Mouse (Mus musculus) embryonic facial prominence, embryonic 13.5 days (tissue): Measurements from ENCODE around the gene Apln. TPM values are rescaled to one million over a fixed set of nuclear protein-coding genes. Genes with fewer than 3 reads are reported as not detected.

Experiments used
- ATAC-seq: fragments of 200-750 bp; cut with Nextera tagmentation; 2 replicates; pipeline ENCODE4 v1.8.0; 2017; ENCODE audit warnings: low read depth; ENCODE audit not compliant: insufficient number of reproducible peaks, insufficient read depth, low FRiP score, low TSS enrichment
- H3K27ac ChIP-seq: fragments of 300-500 bp; sonication (generic); 2 replicates; pipeline ENCODE4 v1.5.1; 2015; ENCODE audit warnings: moderate library complexity, mild to moderate bottlenecking, inconsistent platforms
- H3K27me3 ChIP-seq: fragments of 300-500 bp; sonication (generic); 2 replicates; pipeline ENCODE4 v1.6.1; 2015; ENCODE audit warnings: mild to moderate bottlenecking, inconsistent platforms
- H3K36me3 ChIP-seq: fragments of 300-500 bp; sonication (generic); 2 replicates; pipeline ENCODE4 v1.6.1; 2015; ENCODE audit warnings: mild to moderate bottlenecking, inconsistent platforms
- H3K4me1 ChIP-seq: fragments of 300-500 bp; sonication (generic); 2 replicates; pipeline ENCODE4 v1.6.1; 2015; ENCODE audit warnings: inconsistent platforms
- H3K4me2 ChIP-seq: fragments of 300-500 bp; sonication (generic); 2 replicates; pipeline ENCODE4 v1.6.1; 2015; ENCODE audit warnings: moderate library complexity, mild to moderate bottlenecking, inconsistent platforms
- H3K4me3 ChIP-seq: fragments of 300-500 bp; sonication (generic); 2 replicates; pipeline ENCODE4 v1.5.1; 2015; ENCODE audit warnings: mild to moderate bottlenecking, inconsistent platforms
- H3K9ac ChIP-seq: fragments of 300-500 bp; sonication (generic); 2 replicates; pipeline ENCODE4 v1.6.1; 2015; ENCODE audit warnings: mild to moderate bottlenecking, inconsistent platforms
- H3K9me3 ChIP-seq: fragments of 300-500 bp; sonication (generic); 2 replicates; pipeline ENCODE4 v1.6.1; 2016; ENCODE audit warnings: inconsistent platforms
- WGBS: fragments of 180-500 bp; shearing (Covaris S2); methylation state at CpG from one replicate; pipeline ENCODE4 v1.1.7; 2015; ENCODE audit warnings: mixed read lengths; 5-methylcytosine and 5-hydroxymethylcytosine counted together
- polyA plus RNA-seq: library from polyadenylated mRNA; unstranded; fragments of >200 nt; fragmentation: Nextera tagmentation; extraction: Ambion mirVana; gene quantifications from 2 replicates; pipeline ENCODE4 v1.2.1, GENCODE M21; 2015

The Apln gene
- 8.8 and 9.7 TPM in 2 replicates for polyA plus RNA-seq

DNA sequence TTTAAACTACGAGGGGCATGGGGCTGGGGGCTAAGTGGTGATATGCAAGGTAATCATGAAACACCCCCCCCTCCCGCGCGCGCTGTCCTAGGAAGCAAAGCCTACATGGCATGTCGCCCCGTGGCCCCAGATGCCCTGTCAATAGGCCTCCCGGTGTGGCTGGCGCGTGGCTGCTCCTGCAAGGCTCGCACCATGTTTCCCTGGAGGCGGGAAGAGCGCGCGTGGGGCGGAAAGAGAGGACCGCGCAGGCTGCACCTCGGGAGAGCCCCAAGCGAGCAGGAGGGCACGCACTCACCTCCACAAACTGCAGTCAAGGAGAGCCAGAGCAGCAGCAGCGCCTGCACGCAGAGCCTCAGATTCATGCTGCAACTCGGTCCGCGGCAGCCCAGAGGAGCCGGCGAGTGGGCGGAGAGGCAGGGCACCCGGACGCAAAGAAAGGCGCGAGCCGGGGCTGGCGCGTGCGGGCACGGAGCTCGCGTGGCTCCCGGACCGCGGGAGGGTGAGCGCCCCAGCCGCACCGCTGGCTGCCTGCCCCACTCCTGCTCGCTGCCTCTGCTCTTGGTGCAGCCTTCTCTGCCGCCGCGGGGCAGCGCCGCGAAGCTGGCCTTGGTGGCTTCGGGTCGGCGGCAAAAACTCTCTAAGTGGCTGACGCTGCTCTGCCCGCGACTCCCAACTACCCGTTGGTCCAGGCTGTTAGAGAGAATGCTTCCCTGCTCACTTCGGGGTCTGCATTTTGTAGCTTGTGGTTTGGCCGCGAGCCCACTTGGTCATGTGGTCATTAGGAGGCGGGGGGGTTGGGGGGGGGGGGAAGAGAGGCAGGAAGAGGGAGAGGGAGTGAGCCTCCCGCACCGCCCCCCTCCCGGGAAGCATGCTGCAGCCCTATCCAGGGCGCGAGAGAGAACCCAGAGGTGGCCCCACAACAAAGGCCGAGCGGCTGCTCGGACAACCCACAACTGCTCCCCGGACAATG, at the start of gene Apln:
Gene Apln, minus strand, starts transcription at position 710 of the 970 bp plus-strand sequence.
- no peaks in the 10 kb centered on the region for H3K36me3 ChIP-seq
- peak within 1 kb of the TSS; percentile 72 for H3K9ac ChIP-seq
- H3K4me2 ChIP-seq = peak within 1 kb of the TSS; percentile 74
- peak; percentile 76 for ATAC-seq
- H3K27me3 ChIP-seq = peaks cover 23% of the 10 kb centered on the region
- WGBS = 29% methylated on average over 65 of the region's 73 CpGs
- peak within 1 kb of the TSS; percentile 51 for H3K4me3 ChIP-seq
- no peaks in the 10 kb centered on the region for H3K9me3 ChIP-seq
- no peaks in the 10 kb centered on the region for H3K4me1 ChIP-seq
- peak within 1 kb of the TSS; percentile 57; the same call in 1 of the 2 replicates for H3K27ac ChIP-seq

DNA sequence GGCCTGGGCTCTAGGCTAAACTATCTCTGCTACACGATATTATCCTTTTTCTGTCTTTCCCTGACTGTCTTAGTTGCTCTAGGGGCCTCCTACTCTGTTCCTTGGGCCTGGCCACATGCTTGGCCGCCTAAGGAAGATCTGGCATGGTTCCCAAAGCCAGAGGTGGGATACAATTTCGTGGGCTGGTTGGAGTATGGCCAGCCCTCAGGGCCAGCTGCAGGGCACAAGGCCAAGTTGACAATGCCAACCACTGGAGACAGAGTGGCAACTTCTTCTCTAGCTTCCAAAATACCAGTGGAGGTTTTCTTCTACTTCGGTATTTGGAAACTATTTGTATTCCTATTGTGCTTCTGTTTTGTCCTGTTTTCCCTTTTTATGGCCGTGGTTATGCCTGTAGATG, 47.7 kb upstream of the Apln start:
- 63% methylated on average over 5 of the region's 5 CpGs for WGBS
- H3K4me2 ChIP-seq = no peak overlapping the region
- no peak for ATAC-seq
- no peak overlapping the region for H3K4me3 ChIP-seq
- no peaks in the 10 kb centered on the region for H3K9me3 ChIP-seq
- H3K36me3 ChIP-seq = no peaks in the 10 kb centered on the region
- no peaks in the 10 kb centered on the region for H3K4me1 ChIP-seq
- no peaks in the 10 kb centered on the region for H3K27me3 ChIP-seq
- H3K9ac ChIP-seq = no peak overlapping the region
- H3K27ac ChIP-seq = no peak overlapping the region

DNA sequence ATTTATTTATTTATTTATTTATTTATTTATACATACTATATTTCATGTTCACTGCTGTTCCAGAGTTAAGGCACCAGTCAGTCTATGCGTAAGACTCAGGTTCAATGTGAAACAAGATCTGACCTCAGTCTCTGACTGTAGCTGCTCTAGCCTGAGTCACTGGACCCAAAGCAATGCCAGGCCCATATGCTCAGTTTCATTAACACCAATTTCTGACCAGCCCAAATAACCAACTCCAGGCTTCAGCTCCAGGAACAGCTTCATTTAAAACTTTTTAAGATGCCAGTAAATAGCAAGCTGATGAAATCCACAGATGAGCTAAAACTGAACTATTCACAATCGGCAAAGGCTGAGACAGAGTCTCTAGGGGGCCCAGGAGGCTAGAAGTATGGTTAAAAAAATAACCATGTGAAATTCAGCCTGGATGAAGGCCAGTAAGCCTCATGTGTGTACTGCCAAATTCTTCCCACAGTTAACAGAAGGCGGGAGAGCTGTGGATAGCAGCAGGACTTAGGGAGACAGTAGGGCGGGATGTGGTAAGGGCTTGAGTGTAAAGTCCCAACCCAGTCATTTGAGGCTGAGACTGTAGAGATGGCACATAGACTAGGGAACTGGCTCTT, 42.3 kb upstream of the Apln start:
- H3K9me3 ChIP-seq = no peaks in the 10 kb centered on the region
- H3K4me2 ChIP-seq = no peak overlapping the region
- H3K27ac ChIP-seq = no peak overlapping the region
- ATAC-seq = no peak
- H3K4me3 ChIP-seq = no peak overlapping the region
- peaks cover 6% of the 10 kb centered on the region; the same call in 1 of the 2 replicates for H3K27me3 ChIP-seq
- H3K36me3 ChIP-seq = no peaks in the 10 kb centered on the region
- H3K9ac ChIP-seq = no peak overlapping the region
- 0 out of 2 replicates have a peak, but pooled peaks cover 3% of the 10 kb centered on the region for H3K4me1 ChIP-seq
- WGBS = 69% methylated on average over 4 of the region's 4 CpGs

DNA sequence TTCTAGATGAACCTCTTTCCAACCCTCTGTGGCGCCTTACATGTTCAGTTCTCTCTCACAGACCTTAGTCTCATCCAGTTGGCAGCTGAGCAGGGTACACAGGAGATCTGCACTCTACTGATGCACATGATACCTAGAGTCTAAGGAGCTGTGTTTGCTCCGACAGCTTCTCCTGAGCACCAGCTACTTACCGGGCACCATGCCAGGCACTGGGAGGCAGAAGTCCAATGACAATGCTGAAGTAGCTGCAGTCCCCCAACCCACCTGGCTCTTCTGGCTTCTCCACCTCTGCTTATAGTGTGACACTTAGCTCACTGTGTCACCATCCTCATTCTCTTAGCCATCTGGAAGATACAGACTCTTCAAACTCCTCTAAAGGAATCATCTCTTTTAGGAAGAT, 40.0 kb upstream of the Apln start:
- H3K4me3 ChIP-seq = no peak overlapping the region
- H3K4me1 ChIP-seq = 0 out of 2 replicates have a peak, but pooled peaks cover 3% of the 10 kb centered on the region
- no peaks in the 10 kb centered on the region for H3K9me3 ChIP-seq
- no peaks in the 10 kb centered on the region for H3K36me3 ChIP-seq
- no peak overlapping the region for H3K4me2 ChIP-seq
- H3K27ac ChIP-seq = no peak overlapping the region
- no peak overlapping the region for H3K9ac ChIP-seq
- peaks cover 6% of the 10 kb centered on the region; the same call in 1 of the 2 replicates for H3K27me3 ChIP-seq
- ATAC-seq = no peak
- 94% methylated on average over 3 of the region's 3 CpGs for WGBS

DNA sequence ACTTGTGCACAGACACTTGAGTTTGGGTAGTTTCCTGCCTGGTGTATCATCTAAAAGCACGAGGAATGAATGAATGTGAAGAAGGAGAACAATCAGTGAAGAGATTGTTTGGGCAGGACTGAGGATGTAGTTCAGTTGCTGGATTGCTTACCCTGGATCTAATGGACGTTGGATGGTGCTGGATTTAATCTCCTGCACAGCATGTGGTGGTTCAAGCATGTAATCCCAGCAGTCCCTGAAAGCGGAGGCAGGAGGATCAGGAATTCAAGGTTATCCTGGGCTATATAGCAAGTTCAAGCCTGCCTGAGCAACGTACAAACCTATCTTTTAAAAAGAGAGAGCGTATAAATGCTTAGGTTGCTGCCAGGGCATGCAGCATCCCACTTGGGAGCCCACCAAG, 37.7 kb upstream of the Apln start:
- Histone ChIP-seq H3K9me3 (no peaks in the 10 kb centered on the region), H3K4me2 (no peak overlapping the region), H3K4me1 (0 out of 2 replicates have a peak, but pooled peaks cover 3% of the 10 kb centered on the region), H3K27ac (no peak overlapping the region), H3K27me3 (peaks cover 6% of the 10 kb centered on the region; the same call in 1 of the 2 replicates), H3K4me3 (no peak overlapping the region), H3K9ac (no peak overlapping the region), H3K36me3 (no peaks in the 10 kb centered on the region)
- 36% methylated on average over 5 of the region's 5 CpGs for WGBS
- no peak for ATAC-seq

DNA sequence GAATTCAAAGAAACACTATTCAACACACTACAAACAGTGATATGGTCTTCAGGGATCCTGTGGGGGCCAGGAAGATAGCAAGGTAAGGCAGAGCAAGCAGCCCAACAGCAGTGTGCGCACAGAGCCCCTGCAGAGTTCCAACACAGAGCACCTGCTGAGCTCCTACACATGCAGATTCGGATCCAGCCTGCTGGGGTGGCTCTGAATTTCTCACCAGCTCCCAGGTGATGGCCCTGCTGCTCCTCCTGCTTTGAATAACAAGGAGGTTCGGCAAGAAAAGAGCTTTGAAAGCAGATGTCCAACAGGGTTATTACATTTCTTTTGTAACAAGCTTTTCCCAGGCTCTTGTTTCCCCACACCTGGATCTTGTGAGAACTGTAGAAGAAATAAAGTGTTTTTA, 37.3 kb upstream of the Apln start:
- H3K9ac ChIP-seq = no peak overlapping the region

DNA sequence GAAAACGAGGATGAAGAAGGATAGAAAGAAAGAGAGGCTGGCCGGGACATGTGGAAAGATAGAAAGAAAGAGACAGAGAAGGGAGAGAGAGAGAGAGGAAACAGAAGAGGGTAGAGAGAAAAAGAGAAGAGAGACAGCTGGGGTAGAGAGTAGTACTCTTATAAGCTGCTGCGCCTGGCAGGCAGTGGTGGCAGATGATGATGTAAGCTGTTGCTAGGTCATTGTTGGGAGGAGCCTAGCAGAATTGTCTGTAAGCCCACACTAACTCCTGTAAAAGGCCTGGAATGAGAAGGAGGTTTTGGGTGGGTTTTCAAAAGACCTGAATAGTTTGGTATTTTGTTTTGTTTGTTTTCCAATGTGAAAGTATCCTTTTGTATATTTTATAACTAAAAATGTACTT, 32.2 kb upstream of the Apln start:
- Histone ChIP-seq H3K9me3 (no peaks in the 10 kb centered on the region), H3K9ac (no peak overlapping the region), H3K4me2 (no peak overlapping the region), H3K4me3 (no peak overlapping the region), H3K36me3 (no peaks in the 10 kb centered on the region), H3K27me3 (no peaks in the 10 kb centered on the region), H3K4me1 (no peaks in the 10 kb centered on the region), H3K27ac (no peak overlapping the region)
- 78% methylated on average over 3 of the region's 3 CpGs for whole genome bisulfite sequencing
- no peak for ATAC-seq

More for the DNA sequence above, 37.3 kb upstream of the Apln start:
- H3K27me3 ChIP-seq = peaks cover 6% of the 10 kb centered on the region; the same call in 1 of the 2 replicates
- no peaks in the 10 kb centered on the region for H3K4me1 ChIP-seq
- no peak overlapping the region for H3K4me2 ChIP-seq
- H3K27ac ChIP-seq = no peak overlapping the region
- no peaks in the 10 kb centered on the region for H3K36me3 ChIP-seq
- 30% methylated on average over 3 of the region's 3 CpGs for WGBS
- no peaks in the 10 kb centered on the region for H3K9me3 ChIP-seq
- ATAC-seq = no peak
- no peak overlapping the region for H3K4me3 ChIP-seq

DNA sequence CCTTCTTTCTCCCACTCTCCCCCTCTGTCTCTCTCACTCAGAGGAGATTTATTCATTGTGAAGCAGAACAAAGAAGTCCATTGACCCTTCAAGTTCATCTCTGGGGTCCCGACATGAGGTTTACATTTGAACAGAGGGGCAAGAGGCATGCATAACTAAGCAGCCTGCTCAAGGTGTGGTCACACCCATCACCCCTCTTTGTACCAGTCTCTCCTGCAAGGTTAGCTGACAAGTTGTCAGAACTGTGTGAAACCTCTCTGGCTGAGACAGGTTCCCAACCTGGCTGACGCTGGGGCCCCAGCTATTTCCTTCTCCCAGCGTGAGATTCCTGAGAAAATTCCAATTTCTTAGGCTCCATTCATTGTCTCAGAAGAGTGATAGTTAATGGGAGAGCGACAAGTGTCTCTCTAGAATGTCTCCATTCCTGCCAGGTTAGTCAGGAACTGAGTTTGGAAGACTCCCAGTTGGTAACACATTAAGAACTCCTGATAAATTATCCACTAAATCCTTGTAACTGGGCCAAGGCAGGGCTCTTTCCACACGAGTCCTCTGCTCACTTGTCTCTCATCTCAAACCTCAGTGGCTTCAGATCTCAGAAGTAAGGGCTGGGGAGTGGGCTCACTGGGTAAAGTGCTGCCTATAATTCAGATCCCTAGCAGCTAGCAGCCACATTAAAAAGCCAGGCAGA, 29.7 kb upstream of the Apln start:
- Histone ChIP-seq H3K4me2 (no peak overlapping the region), H3K4me1 (no peaks in the 10 kb centered on the region), H3K36me3 (no peaks in the 10 kb centered on the region), H3K4me3 (no peak overlapping the region), H3K27ac (no peak overlapping the region), H3K27me3 (no peaks in the 10 kb centered on the region), H3K9ac (no peak overlapping the region), H3K9me3 (no peaks in the 10 kb centered on the region)
- ATAC-seq = no peak
- 36% methylated on average over 5 of the region's 5 CpGs for WGBS

DNA sequence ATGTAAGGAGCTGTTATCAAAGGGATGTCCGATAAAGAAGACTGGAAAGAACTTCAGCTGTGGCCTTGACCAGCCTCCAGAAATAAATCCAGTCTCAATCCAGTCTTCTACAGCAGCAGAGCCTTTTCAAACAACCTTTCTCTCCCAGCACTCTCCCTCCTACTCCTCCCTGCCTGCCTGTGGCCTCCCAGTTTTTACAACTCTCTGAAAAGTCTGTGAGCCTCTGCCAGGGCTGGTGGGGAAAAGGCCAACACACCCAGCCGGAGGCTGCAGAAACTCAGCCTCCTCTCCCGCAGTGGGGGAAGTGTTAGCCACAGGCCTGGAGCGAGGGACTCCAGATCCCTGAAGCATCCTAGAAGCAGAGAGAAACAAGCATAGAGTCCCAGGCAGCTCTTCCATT, 27.8 kb upstream of the Apln start:
- H3K9ac ChIP-seq = no peak overlapping the region
- H3K4me3 ChIP-seq = no peak overlapping the region
- 72% methylated on average over 4 of the region's 4 CpGs for WGBS
- no peaks in the 10 kb centered on the region for H3K9me3 ChIP-seq
- no peak overlapping the region for H3K27ac ChIP-seq
- H3K4me2 ChIP-seq = no peak overlapping the region
- no peaks in the 10 kb centered on the region for H3K27me3 ChIP-seq
- H3K4me1 ChIP-seq = no peaks in the 10 kb centered on the region
- ATAC-seq = no peak
- H3K36me3 ChIP-seq = no peaks in the 10 kb centered on the region

DNA sequence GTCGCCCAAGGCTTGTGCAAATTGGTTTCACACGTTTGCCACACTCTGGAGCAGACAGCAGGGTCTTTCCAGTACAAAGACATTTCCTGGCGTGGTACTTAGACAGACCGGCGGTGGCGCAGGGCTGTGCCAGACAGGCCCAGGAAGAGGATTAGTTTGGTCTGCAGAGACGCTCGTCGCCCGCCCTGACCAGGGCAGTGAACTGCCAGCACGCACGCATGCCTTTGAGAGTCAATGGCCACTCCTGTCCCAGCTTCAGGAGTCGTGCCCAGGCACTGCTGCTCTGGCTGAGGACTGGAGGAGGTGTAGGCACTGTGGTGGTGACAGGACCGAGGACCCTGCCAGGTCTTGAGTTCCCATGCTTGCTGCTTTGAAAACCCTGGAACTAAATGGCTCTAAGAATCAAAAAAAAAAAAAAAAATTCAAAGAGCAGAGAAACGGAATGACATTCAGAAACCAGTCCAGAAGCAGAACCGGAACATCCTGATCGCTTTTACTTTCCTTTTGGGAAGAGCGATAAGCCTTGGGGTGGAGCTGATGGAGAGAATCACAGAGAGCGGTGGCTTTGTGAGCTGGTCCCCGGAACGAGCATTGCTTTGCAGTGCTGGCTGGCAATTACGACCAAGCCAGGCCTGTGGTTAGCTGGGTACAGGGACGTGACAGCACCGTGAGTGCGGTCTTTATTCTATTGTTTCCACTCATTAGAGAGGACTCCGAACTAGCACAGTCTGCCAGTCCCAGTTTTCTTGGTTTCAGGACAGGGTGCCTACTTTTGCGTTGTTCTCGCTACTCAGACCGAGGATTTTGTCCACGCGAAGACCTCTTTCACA, 19.7 kb upstream of the Apln start:
- Histone ChIP-seq H3K4me3 (peak overlapping the region; percentile 36), H3K36me3 (no peaks in the 10 kb centered on the region), H3K9ac (peak overlapping the region; percentile 58), H3K27ac (no peak overlapping the region), H3K9me3 (no peaks in the 10 kb centered on the region), H3K27me3 (peaks cover 5% of the 10 kb centered on the region; the same call in 1 of the 2 replicates), H3K4me1 (no peaks in the 10 kb centered on the region), H3K4me2 (peak overlapping the region; percentile 61)
- ATAC-seq = no peak
- WGBS = 31% methylated on average over 31 of the region's 31 CpGs

DNA sequence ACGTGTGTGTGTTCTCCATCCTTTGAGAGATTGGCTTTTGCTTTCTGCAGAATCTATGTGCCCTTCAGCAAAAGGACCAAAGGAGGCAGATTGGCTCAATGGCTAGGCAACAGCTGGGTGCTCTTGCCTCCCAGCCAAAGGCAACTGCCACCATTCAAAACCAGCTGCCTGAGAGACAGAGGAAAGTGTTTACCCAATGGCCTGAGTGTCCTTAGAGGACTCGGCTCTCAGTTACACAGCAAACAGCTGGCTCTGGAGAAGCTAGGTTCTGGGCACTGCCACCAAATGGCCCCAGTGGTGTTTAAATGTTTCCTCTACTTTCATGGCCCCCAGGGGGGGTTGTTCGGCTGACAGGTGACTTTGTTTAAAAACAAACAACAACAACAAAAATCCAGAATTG, 19.1 kb upstream of the Apln start:
- H3K4me3 ChIP-seq = peak overlapping the region; percentile 36; the same call in 1 of the 2 replicates
- 49% methylated on average over 3 of the region's 3 CpGs for WGBS
- ATAC-seq = no peak

More for the DNA sequence above, 19.1 kb upstream of the Apln start:
- Histone ChIP-seq H3K9ac (no peak overlapping the region), H3K4me2 (peak overlapping the region; percentile 61), H3K27me3 (peaks cover 5% of the 10 kb centered on the region; the same call in 1 of the 2 replicates), H3K4me1 (no peaks in the 10 kb centered on the region), H3K36me3 (no peaks in the 10 kb centered on the region), H3K27ac (no peak overlapping the region), H3K9me3 (no peaks in the 10 kb centered on the region)
